Mouse (Mus musculus): Measurements from ENCODE around the gene Exoc3l2.

- TF ChIP-seq POLR2A (IDR thresholded peaks at IDR 0.05; ENCODE audit: insufficient read depth, low read depth, low read length) (no peak), CTCF (IDR thresholded peaks at IDR 0.05; ENCODE audit: insufficient read depth, low read depth, low read length) (no peak)
These were observed 688 bp upstream of the Exoc3l2 start for GRCm38 (mm10) chr7:19462443-19462842.
